Mouse (Mus musculus) megakaryocyte, adult 5-6 weeks (primary cell): ENCODE data around the gene Rpp30. TPM values are rescaled to one million over a fixed set of nuclear protein-coding genes. Genes with fewer than 3 reads are reported as not detected.

Experiments
- ATAC-seq: 2 replicates; pipeline ENCODE4 v1.8.0; 2016; ENCODE audit warnings: mild to moderate bottlenecking, inconsistent platforms; ENCODE audit not compliant: poor library complexity, severe bottlenecking
- total RNA-seq, 2 experiments: library from RNA; stranded (forward) in 1 of 2; stranded (reverse) in 1 of 2; fragments of 153-499, 151-499 nt in 1 of 2; fragments of 221-1000, 200-1000 nt in 1 of 2; gene quantifications; 2 replicates each; pipeline versions ENCODE4 v1.2.3 to v1.2.4; 2015 to 2017

Rpp30 gene
- 35.7 and 47.3 TPM in 2 replicates for total RNA-seq (2015)
- 36.1 and 39.2 TPM in 2 replicates for total RNA-seq (2017)

GRCm38 (mm10) chr19:36083262-36084225 is at the start of gene Rpp30:
TSS of gene Rpp30 (plus strand) at chr19:36083716.
- peak; percentile 96 for ATAC-seq

- no peak for ATAC-seq
Measured at GRCm38 (mm10) chr19:36046046-36046445, 37.5 kb upstream of the Rpp30 start.

GRCm38 (mm10) chr19:36056502-36057221 is 26.9 kb upstream of the Rpp30 start:
- no peak for ATAC-seq

- peak; percentile 24; the same call in 1 of the 2 replicates for ATAC-seq
Measured at GRCm38 (mm10) chr19:36057231-36057811, 26.2 kb upstream of the Rpp30 start, which contains the start of gene Htr7. TSS of gene Htr7 (minus strand) at chr19:36057507.

- no peak for ATAC-seq
Measured at GRCm38 (mm10) chr19:36062801-36063529, 20.6 kb upstream of the Rpp30 start.

- ATAC-seq, result peak; percentile 84
Measured at GRCm38 (mm10) chr19:36082606-36083261, 782 bp upstream of the Rpp30 start.

GRCm38 (mm10) chr19:36090781-36091180 is 7.3 kb downstream of the Rpp30 start:
- ATAC-seq, result peak; percentile 71

- ATAC-seq, result no peak
Measured at GRCm38 (mm10) chr19:36097194-36097593, 13.7 kb downstream of the Rpp30 start.

- no peak for ATAC-seq
Measured at GRCm38 (mm10) chr19:36098265-36098664, 14.7 kb downstream of the Rpp30 start.

GRCm38 (mm10) chr19:36098916-36099315 is 15.4 kb downstream of the Rpp30 start:
- no peak for ATAC-seq

- ATAC-seq, result no peak
Measured at GRCm38 (mm10) chr19:36103909-36104308, 20.4 kb downstream of the Rpp30 start.

GRCm38 (mm10) chr19:36109318-36109944 is 25.9 kb downstream of the Rpp30 start:
- ATAC-seq, result no peak

- no peak for ATAC-seq
Measured at GRCm38 (mm10) chr19:36110465-36110864, 26.9 kb downstream of the Rpp30 start.

GRCm38 (mm10) chr19:36111054-36111895 is 27.8 kb downstream of the Rpp30 start:
- ATAC-seq, result no peak; the same call in 1 of the 2 replicates

- ATAC-seq, result no peak
Measured at GRCm38 (mm10) chr19:36112007-36112406, 28.5 kb downstream of the Rpp30 start.

GRCm38 (mm10) chr19:36116185-36116584 is 32.7 kb downstream of the Rpp30 start:
- no peak for ATAC-seq

- ATAC-seq, result no peak
Measured at GRCm38 (mm10) chr19:36119219-36119618, 35.7 kb downstream of the Rpp30 start.

- ATAC-seq, result no peak
Measured at GRCm38 (mm10) chr19:36119783-36120471, 36.4 kb downstream of the Rpp30 start, which contains the start of gene Ankrd1. TSS of gene Ankrd1 (minus strand) at chr19:36120099.
